Mouse (Mus musculus) megakaryocyte-erythroid progenitor cell, adult 5 weeks (primary cell): ENCODE results near the gene Ddx49. TPM values are rescaled to one million over a fixed set of nuclear protein-coding genes. Genes with fewer than 3 reads are reported as not detected.

Experiments
- polyA plus RNA-seq: library from polyadenylated mRNA; stranded (reverse); fragments of >175 nt; gene quantifications from 2 replicates; pipeline ENCODE4 v1.2.3, GENCODE M21; 2012

Gene Ddx49
- 62.7 and 66.5 TPM in 2 replicates for polyA plus RNA-seq

DNA sequence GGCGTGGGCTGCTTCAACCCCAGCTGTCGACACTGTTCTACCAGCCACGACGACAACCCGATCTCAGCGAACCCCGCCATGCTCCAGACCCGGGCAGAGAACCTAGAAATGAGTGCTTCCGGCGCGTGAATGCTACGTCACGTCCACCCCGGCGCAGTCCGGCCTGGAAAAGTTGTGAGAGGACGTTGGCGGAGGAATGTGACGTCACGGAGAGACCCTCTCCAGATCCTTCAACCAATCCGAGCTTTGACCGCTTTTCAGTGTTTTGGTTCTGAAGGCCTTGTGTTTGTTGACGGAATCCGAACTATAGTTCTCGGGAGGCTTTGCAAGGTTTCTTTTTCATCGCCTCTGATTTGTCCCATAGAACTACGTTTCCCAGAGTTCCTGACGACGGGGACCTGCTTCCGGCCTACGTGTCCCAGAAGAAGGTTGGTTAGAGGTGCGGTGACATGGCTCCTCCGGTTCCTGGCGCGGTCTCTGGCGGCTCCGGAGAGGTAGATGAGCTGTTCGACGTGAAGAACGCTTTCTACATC, at the start of gene Ddx49, which contains the start of gene Cope:
Gene Ddx49 (minus strand): TSS at position 132 of the 533 bp plus-strand sequence.
Gene Cope (plus strand): TSS at position 161 of the 533 bp plus-strand sequence.

DNA sequence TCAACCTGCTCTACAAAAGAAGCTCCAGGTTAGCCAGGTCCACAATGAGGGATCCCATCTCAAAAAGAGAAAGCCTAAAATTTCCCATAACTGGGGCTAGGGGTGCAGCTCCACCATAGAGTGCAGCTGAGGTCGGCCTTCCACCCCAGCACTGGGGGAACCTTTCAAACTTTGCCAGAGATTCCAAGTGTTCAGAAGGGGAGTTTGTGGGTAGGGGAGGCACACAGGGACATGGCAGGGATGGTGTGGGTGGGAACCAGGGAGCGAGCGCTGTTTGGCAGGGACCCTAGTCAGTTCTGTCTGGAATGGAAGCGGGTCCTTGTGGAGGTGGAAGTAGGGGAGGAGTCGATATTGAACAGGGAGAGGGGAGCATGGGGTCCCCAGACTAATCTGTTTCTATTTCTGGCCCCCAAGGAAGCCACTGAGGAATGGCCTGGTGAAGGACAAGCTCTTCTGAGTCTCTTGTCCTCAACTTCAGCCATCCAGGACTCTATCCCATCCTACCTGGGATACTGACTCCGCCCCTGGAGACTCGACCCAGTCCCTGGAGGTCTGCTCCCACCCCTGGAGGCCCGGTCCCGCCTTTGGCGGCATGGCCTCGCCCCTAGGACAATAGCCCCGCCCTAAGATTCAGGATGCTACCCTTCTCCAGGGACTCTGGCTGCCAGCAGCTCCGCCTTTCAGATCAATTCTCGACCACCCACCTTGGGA, 27.0 kb upstream of the Ddx49 start, which contains the start of gene Gdf1:
Gene Gdf1 (plus strand): TSS at position 694 of the 711 bp plus-strand sequence.

GRCm38 (mm10) chr8:70315624-70316510, 13.6 kb upstream of the Ddx49 start, which contains the start of gene Cers1:
Cers1 (plus strand) TSS chr8:70315775.

GRCm38 (mm10) chr8:70282603-70283135, 19.6 kb downstream of the Ddx49 start, which contains the start of gene Homer3:
Homer3 (plus strand) TSS chr8:70282827.

Other genes starting within 250 kb of the Ddx49 start
- not detected in 2 replicates for gene Tm6sf2, start 229.6 kb downstream of the Ddx49 start, polyA plus RNA-seq
- 0.02 TPM in 1 of 2 replicates, not detected in the other for gene Hapln4, start 219.0 kb downstream of the Ddx49 start, polyA plus RNA-seq
- gene Ncan, start 181.6 kb downstream of the Ddx49 start, polyA plus RNA-seq = not detected in 2 replicates
- 18.9 and 22.4 TPM in 2 replicates for gene Nr2c2ap, start 171.2 kb downstream of the Ddx49 start, polyA plus RNA-seq
- 8.8 and 10.6 TPM in 2 replicates for gene Rfxank, start 163.3 kb downstream of the Ddx49 start, polyA plus RNA-seq
- gene Borcs8, start 163.0 kb downstream of the Ddx49 start, polyA plus RNA-seq = 86.9 and 91.2 TPM in 2 replicates
- 0.36 and 0.43 TPM in 2 replicates for gene Mef2b, start 162.8 kb downstream of the Ddx49 start, polyA plus RNA-seq
- 127 and 132 TPM in 2 replicates for gene Tmem161a, start 130.1 kb downstream of the Ddx49 start, polyA plus RNA-seq
- gene Slc25a42, start 90.2 kb downstream of the Ddx49 start, polyA plus RNA-seq = 4.1 and 4.4 TPM in 2 replicates
- 72.2 and 83.5 TPM in 2 replicates for gene Sugp2, start 68.3 kb downstream of the Ddx49 start, polyA plus RNA-seq
- gene Armc6, start 68.0 kb downstream of the Ddx49 start, polyA plus RNA-seq = 8.3 and 9.8 TPM in 2 replicates
- gene Homer3, start 19.7 kb downstream of the Ddx49 start, polyA plus RNA-seq = 45.4 and 65.9 TPM in 2 replicates
- 419 and 474 TPM in 2 replicates for gene Cope, start within 50 bp of the Ddx49 start, polyA plus RNA-seq
- gene Cers1, start 13.3 kb upstream of the Ddx49 start, polyA plus RNA-seq = 0.24 and 0.37 TPM in 2 replicates
- 0.65 TPM in 1 of 2 replicates, not detected in the other for gene Gdf1, start 27.3 kb upstream of the Ddx49 start, polyA plus RNA-seq
- 119 and 122 TPM in 2 replicates for gene Upf1, start 50.8 kb upstream of the Ddx49 start, polyA plus RNA-seq
- 0.32 and 1.8 TPM in 2 replicates for gene Comp, start 71.1 kb upstream of the Ddx49 start, polyA plus RNA-seq
- gene Crtc1, start 137.1 kb upstream of the Ddx49 start, polyA plus RNA-seq = 24.5 and 27.2 TPM in 2 replicates
- gene Klhl26, start 174.5 kb upstream of the Ddx49 start, polyA plus RNA-seq = 5.9 and 6.5 TPM in 2 replicates
- 0.12 and 0.15 TPM in 2 replicates for gene Tmem59l, start 184.9 kb upstream of the Ddx49 start, polyA plus RNA-seq
- gene Crlf1, start 190.7 kb upstream of the Ddx49 start, polyA plus RNA-seq = 0.46 and 1.1 TPM in 2 replicates
- 205 and 212 TPM in 2 replicates for gene Rex1bd, start 204.3 kb upstream of the Ddx49 start, polyA plus RNA-seq
- gene Uba52, start 208.3 kb upstream of the Ddx49 start, polyA plus RNA-seq = 969 and 1,011 TPM in 2 replicates
- gene Fkbp8, start 225.2 kb upstream of the Ddx49 start, polyA plus RNA-seq = 975 and 1,046 TPM in 2 replicates
- gene Kxd1, start 225.5 kb upstream of the Ddx49 start, polyA plus RNA-seq = 60.7 and 64.0 TPM in 2 replicates
- gene Ell, start 237.0 kb upstream of the Ddx49 start, polyA plus RNA-seq = 51.7 and 61.3 TPM in 2 replicates